Mouse (Mus musculus) forebrain, postnatal 0 days (tissue): ENCODE results near the gene Syne3. TPM values are rescaled to one million over a fixed set of nuclear protein-coding genes. Genes with fewer than 3 reads are reported as not detected.
A peak's percentile ranks its signal among the peaks of the same experiment; 100 is the strongest.

Source experiments
- ATAC-seq: fragments of 200-750 bp; cut with Nextera tagmentation; 2 replicates; pipeline ENCODE4 v1.8.0; 2017; ENCODE audit warnings: mild to moderate bottlenecking, moderate library complexity
- DNase-seq: peaks from one replicate; pipeline ENCODE4 v3.0.0-alpha.2; 2015
- H3K27ac ChIP-seq: fragments of 300-500 bp; sonication (generic); 2 replicates; pipeline ENCODE4 v1.5.1; 2014; ENCODE audit warnings: low read depth, mild to moderate bottlenecking, antibody characterized with exemption, low read length, moderate library complexity, mixed read lengths
- H3K27me3 ChIP-seq: fragments of 300-500 bp; sonication (generic); 2 replicates; pipeline ENCODE4 v1.6.1; 2014; ENCODE audit warnings: mild to moderate bottlenecking, low read length, mixed read lengths; ENCODE audit not compliant: insufficient read depth
- H3K36me3 ChIP-seq: fragments of 300-500 bp; sonication (generic); 2 replicates; pipeline ENCODE4 v1.6.1; 2014; ENCODE audit warnings: mild to moderate bottlenecking, moderate library complexity; ENCODE audit not compliant: insufficient read depth
- H3K4me1 ChIP-seq: fragments of 300-500 bp; sonication (generic); 2 replicates; pipeline ENCODE4 v1.6.1; 2014; ENCODE audit warnings: antibody characterized with exemption; ENCODE audit not compliant: insufficient read depth
- H3K4me2 ChIP-seq: fragments of 300-500 bp; sonication (generic); 2 replicates; pipeline ENCODE4 v1.6.1; 2014; ENCODE audit warnings: low read depth, mild to moderate bottlenecking, moderate library complexity
- H3K4me3 ChIP-seq: fragments of 300-500 bp; sonication (generic); 2 replicates; pipeline ENCODE4 v1.5.1; 2014; ENCODE audit warnings: low read depth, low read length, mixed read lengths
- H3K9ac ChIP-seq: fragments of 300-500 bp; sonication (generic); 2 replicates; pipeline ENCODE4 v1.6.1; 2014; ENCODE audit warnings: mild to moderate bottlenecking
- H3K9me3 ChIP-seq: fragments of 300-500 bp; sonication (generic); 2 replicates; pipeline ENCODE4 v1.6.1; 2016; ENCODE audit warnings: low read length
- CTCF ChIP-seq: sonication (generic); IDR thresholded peaks from 2 replicates; pipeline ENCODE4 v1.5.1; 2016; ENCODE audit warnings: antibody characterized with exemption, control low read depth, low read depth
- WGBS: fragments of 180-500 bp; shearing (Covaris S2); extraction: QIAGEN DNeasy Blood & Tissue Kit; methylation state at CpG from one replicate; pipeline ENCODE4 v1.1.7; 2014; 5-methylcytosine and 5-hydroxymethylcytosine counted together
- polyA plus RNA-seq: library from polyadenylated mRNA; unstranded; fragments of >200 nt; fragmentation: Nextera tagmentation; extraction: Ambion mirVana; gene quantifications from 2 replicates; pipeline ENCODE4 v1.2.1, GENCODE M21; 2015
- total RNA-seq: library from RNA; depleted of rRNA; stranded (reverse); fragments of >200 nt; gene quantifications from 2 replicates; pipeline ENCODE4 v1.2.3, GENCODE M21; 2014

The Syne3 gene
- total and polyA plus RNA-seq, 2 experiments from 2014 or later: 0.54 to 1.8 TPM

DNA sequence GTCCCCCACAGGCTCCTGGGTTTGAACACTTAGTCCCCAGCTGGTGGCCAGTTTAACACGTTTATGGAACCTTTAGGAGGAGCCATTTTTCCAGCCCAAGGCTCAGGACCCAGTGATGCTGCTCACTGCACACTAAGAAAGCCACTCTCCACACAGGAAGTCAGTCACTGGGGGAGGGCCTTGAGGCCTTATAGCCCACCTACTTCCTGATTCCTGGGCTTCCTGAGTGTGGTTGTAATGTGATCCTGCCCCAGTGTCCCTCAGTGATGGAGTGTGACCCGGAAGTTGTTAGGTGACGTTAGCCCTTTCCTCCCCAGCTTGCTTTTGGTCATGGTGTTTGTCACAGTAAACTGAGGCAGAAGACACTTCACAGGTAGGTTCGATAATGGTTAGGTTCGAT, 33.5 kb upstream of the Syne3 start:
- Histone ChIP-seq H3K4me2 (no peak overlapping the region), H3K27ac (no peak overlapping the region), H3K9ac (no peak overlapping the region), H3K4me3 (no peak overlapping the region), H3K27me3 (no peaks in the 10 kb centered on the region), H3K4me1 (no peaks in the 10 kb centered on the region), H3K36me3 (peaks cover 24% of the 10 kb centered on the region), H3K9me3 (no peaks in the 10 kb centered on the region)
- ATAC-seq (no peak), DNase-seq (no peak)
- TF ChIP-seq CTCF: no peak
- 92% methylated on average over 5 of the region's 5 CpGs for WGBS

DNA sequence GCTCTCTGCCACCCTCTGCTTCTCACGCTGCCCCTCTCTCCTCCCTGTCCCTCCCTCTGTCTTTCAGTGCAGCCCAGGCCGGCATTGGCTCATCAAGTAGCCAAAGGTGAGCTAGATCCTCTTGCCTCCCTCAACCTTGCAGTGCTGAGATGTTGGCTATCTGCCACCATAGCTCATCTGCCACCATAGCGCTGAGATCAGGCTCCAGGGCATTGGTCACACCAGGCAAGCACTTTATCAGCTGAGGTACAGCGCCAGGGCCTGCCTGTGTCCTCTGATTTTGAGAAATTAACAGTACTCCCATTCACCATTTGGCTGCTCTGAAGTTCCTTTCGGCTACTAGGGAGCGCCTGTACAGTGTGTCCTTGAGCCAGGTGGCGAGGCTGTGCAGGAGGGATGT, 31.3 kb upstream of the Syne3 start:
- TF ChIP-seq CTCF: no peak
- ATAC-seq: no peak
- Histone ChIP-seq H3K4me2 (no peak overlapping the region), H3K27ac (no peak overlapping the region), H3K36me3 (peaks cover 24% of the 10 kb centered on the region), H3K9ac (no peak overlapping the region), H3K4me1 (no peaks in the 10 kb centered on the region), H3K4me3 (no peak overlapping the region), H3K9me3 (no peaks in the 10 kb centered on the region), H3K27me3 (no peaks in the 10 kb centered on the region)
- 95% methylated on average over 7 of the region's 7 CpGs for WGBS
- no peak for DNase-seq

DNA sequence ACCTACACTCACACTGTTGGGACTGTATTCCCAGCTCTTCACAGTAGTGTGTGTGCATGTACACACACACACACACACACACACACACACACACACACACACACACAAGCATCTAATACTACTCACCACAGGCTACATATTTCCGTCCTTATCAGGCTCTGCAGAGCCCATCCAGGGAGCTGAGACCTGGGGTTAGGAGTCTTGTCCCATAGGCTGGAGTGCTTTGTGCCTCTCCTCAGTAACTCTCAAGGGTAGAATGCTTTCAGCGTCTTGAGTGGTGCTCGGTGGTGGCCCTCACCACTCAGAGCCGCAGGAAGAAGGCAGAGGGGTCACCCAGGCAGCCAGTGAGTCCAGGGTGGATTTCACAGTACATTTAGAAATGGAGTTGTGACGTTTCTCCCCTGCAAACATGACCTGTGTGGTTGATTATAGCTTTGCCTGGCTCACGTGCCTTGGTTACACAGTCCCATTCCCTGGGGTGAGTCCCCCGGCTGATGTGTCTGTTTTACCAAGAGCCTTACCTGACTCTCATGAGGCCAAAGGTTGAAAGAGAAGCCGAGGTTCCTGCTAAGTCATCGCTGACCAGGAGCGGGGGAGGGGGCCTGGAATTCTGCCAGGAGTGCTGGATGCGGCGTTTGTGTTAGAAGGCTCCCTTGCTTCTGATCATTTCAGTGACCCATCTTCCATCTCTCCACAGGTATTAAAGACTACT, 30.1 kb upstream of the Syne3 start:
- DNase-seq: no peak
- WGBS: 67% methylated on average over 12 of the region's 12 CpGs
- Histone ChIP-seq H3K27ac (no peak overlapping the region), H3K4me3 (no peak overlapping the region), H3K4me2 (no peak overlapping the region), H3K9me3 (no peaks in the 10 kb centered on the region), H3K9ac (no peak overlapping the region), H3K36me3 (peaks cover 24% of the 10 kb centered on the region), H3K4me1 (no peaks in the 10 kb centered on the region), H3K27me3 (no peaks in the 10 kb centered on the region)
- TF ChIP-seq CTCF: no peak
- no peak for ATAC-seq

DNA sequence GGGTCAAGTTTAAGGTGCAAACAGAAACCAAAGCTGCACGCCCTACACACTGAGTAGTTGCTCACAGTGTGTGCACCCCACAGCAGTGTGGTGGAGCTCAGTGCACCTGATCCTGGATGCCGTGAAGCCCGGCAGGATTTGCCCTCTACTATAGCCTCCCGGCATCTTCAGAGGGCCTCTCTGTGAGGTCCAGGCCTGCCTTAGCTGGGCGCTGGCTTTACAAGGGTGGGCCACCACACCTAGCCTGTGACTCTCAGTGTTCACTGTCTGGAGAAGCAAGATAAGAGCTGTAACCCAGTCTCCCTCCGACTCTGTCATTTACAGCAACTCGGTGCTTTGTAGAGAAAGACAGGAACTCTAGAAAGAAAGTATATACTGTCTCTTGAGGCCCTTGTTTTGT, 29.3 kb upstream of the Syne3 start:
- Histone ChIP-seq H3K9ac (no peak overlapping the region), H3K4me2 (no peak overlapping the region), H3K4me3 (no peak overlapping the region), H3K36me3 (peaks cover 24% of the 10 kb centered on the region), H3K4me1 (peaks cover 5% of the 10 kb centered on the region; the same call in 1 of the 2 replicates), H3K27ac (no peak overlapping the region), H3K9me3 (no peaks in the 10 kb centered on the region), H3K27me3 (no peaks in the 10 kb centered on the region)
- TF ChIP-seq CTCF: no peak
- WGBS: 88% methylated on average over 7 of the region's 7 CpGs
- DNase-seq (no peak), ATAC-seq (no peak)

DNA sequence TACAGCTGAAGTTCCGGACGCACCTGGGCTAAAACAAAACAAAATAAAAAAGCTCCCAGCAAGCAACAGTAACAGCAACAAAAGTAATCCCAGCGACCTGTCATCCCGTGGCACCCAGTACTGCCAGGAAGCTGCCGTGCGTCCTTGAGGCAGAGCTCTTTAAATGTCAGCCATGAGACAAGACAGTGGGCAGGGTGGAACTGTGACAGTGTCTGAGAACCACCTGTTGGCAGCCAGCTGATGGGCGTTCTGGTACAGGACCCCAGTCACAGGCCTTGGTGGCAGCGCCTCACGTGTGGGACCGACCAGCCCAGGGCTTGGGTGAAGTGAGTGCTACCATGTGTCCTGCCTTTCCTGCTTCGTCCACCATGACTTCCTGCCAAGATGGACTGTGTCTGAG, 28.6 kb upstream of the Syne3 start:
- no peaks in the 10 kb centered on the region for H3K9me3 ChIP-seq
- no peak overlapping the region for H3K4me2 ChIP-seq
- ATAC-seq: no peak
- no peak for TF ChIP-seq CTCF
- H3K4me1 ChIP-seq: peaks cover 12% of the 10 kb centered on the region; the same call in 1 of the 2 replicates
- H3K36me3 ChIP-seq: peaks cover 24% of the 10 kb centered on the region
- H3K4me3 ChIP-seq: no peak overlapping the region
- no peak for DNase-seq
- WGBS: 91% methylated on average over 11 of the region's 11 CpGs
- no peak overlapping the region for H3K27ac ChIP-seq
- H3K27me3 ChIP-seq: no peaks in the 10 kb centered on the region
- no peak overlapping the region for H3K9ac ChIP-seq

DNA sequence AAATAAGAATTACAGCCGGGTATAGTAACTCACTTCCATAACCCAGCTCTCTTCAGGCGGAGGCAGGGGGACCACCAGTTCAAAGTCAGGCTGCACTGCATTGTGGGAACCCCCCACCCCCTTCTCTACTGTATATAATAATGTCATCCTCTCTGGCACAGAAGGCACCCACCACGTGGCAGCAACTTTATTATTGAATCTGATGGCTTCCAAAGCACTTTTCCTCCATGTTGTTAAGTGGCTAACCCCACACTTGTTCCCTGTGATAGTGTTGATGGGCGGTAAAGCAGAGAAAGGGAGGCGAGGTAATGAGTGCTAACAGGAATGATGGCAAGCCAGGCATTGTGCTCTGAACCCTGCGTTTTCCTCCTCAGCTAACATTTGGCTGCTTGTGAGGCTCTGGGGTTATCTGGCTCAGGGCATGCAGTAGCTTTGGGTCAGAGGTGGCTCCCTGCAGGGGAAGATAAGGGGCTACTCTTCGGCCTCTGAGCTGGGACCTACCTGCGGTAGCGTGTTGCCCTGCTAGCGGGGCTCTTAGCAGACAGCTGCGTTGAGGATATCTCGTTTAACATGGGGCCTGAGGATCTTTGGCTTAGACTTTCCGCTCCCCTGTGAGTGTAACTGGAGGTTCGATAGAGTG, 24.6 kb upstream of the Syne3 start:
- H3K4me2 ChIP-seq: peak overlapping the region; percentile 96
- no peaks in the 10 kb centered on the region for H3K9me3 ChIP-seq
- WGBS: 73% methylated on average over 14 of the region's 14 CpGs
- 0 out of 2 replicates have a peak overlapping the region, but pooled peaks have one; percentile 3 for H3K4me3 ChIP-seq
- peaks cover 16% of the 10 kb centered on the region for H3K4me1 ChIP-seq
- no peak overlapping the region for H3K27ac ChIP-seq
- TF ChIP-seq CTCF: no peak
- ATAC-seq: no peak
- no peak for DNase-seq
- H3K9ac ChIP-seq: no peak overlapping the region; the same call in 1 of the 2 replicates
- peaks cover 10% of the 10 kb centered on the region for H3K36me3 ChIP-seq
- H3K27me3 ChIP-seq: no peaks in the 10 kb centered on the region
